Mouse (Mus musculus) forebrain, postnatal 0 days (tissue): Measurements from ENCODE around the gene Nkx6-2. TPM values are rescaled to one million over a fixed set of nuclear protein-coding genes. Genes with fewer than 3 reads are reported as not detected.

ENCODE experiments used
- ATAC-seq: fragments of 200-750 bp; cut with Nextera tagmentation; 2 replicates; pipeline ENCODE4 v1.8.0; 2017; ENCODE audit warnings: mild to moderate bottlenecking, moderate library complexity
- DNase-seq: peaks from one replicate; pipeline ENCODE4 v3.0.0-alpha.2; 2015
- H3K27ac ChIP-seq: fragments of 300-500 bp; sonication (generic); 2 replicates; pipeline ENCODE4 v1.5.1; 2014; ENCODE audit warnings: low read depth, mild to moderate bottlenecking, antibody characterized with exemption, low read length, moderate library complexity, mixed read lengths
- H3K27me3 ChIP-seq: fragments of 300-500 bp; sonication (generic); 2 replicates; pipeline ENCODE4 v1.6.1; 2014; ENCODE audit warnings: mild to moderate bottlenecking, low read length, mixed read lengths; ENCODE audit not compliant: insufficient read depth
- H3K36me3 ChIP-seq: fragments of 300-500 bp; sonication (generic); 2 replicates; pipeline ENCODE4 v1.6.1; 2014; ENCODE audit warnings: mild to moderate bottlenecking, moderate library complexity; ENCODE audit not compliant: insufficient read depth
- H3K4me1 ChIP-seq: fragments of 300-500 bp; sonication (generic); 2 replicates; pipeline ENCODE4 v1.6.1; 2014; ENCODE audit warnings: antibody characterized with exemption; ENCODE audit not compliant: insufficient read depth
- H3K4me2 ChIP-seq: fragments of 300-500 bp; sonication (generic); 2 replicates; pipeline ENCODE4 v1.6.1; 2014; ENCODE audit warnings: low read depth, mild to moderate bottlenecking, moderate library complexity
- H3K4me3 ChIP-seq: fragments of 300-500 bp; sonication (generic); 2 replicates; pipeline ENCODE4 v1.5.1; 2014; ENCODE audit warnings: low read depth, low read length, mixed read lengths
- H3K9ac ChIP-seq: fragments of 300-500 bp; sonication (generic); 2 replicates; pipeline ENCODE4 v1.6.1; 2014; ENCODE audit warnings: mild to moderate bottlenecking
- H3K9me3 ChIP-seq: fragments of 300-500 bp; sonication (generic); 2 replicates; pipeline ENCODE4 v1.6.1; 2016; ENCODE audit warnings: low read length
- CTCF ChIP-seq: sonication (generic); IDR thresholded peaks from 2 replicates; pipeline ENCODE4 v1.5.1; 2016; ENCODE audit warnings: antibody characterized with exemption, control low read depth, low read depth
- WGBS: fragments of 180-500 bp; shearing (Covaris S2); extraction: QIAGEN DNeasy Blood & Tissue Kit; methylation state at CpG from one replicate; pipeline ENCODE4 v1.1.7; 2014; 5-methylcytosine and 5-hydroxymethylcytosine counted together
- polyA plus RNA-seq: library from polyadenylated mRNA; unstranded; fragments of >200 nt; fragmentation: Nextera tagmentation; extraction: Ambion mirVana; gene quantifications from 2 replicates; pipeline ENCODE4 v1.2.1, GENCODE M21; 2015
- total RNA-seq: library from RNA; depleted of rRNA; stranded (reverse); fragments of >200 nt; gene quantifications from 2 replicates; pipeline ENCODE4 v1.2.3, GENCODE M21; 2014; rRNA removed

Nkx6-2 gene
- total RNA-seq = 1.00 and 1.2 TPM in 2 replicates
- 0.52 and 1.4 TPM in 2 replicates for polyA plus RNA-seq

- Histone ChIP-seq H3K4me2 (peak within 1 kb of the TSS; percentile 35), H3K9ac (no peak within 1 kb of the TSS), H3K4me1 (peaks cover 8% of the 10 kb centered on the region; the same call in 1 of the 2 replicates), H3K27me3 (peaks cover 66% of the 10 kb centered on the region), H3K4me3 (peak within 1 kb of the TSS; percentile 20), H3K27ac (no peak within 1 kb of the TSS), H3K9me3 (no peaks in the 10 kb centered on the region), H3K36me3 (no peaks in the 10 kb centered on the region)
- no peak for TF ChIP-seq CTCF
- no peak for ATAC-seq
- under 1% methylated on average over 56 of the region's 56 CpGs for WGBS
- DNase-seq = no peak
Measured at GRCm38 (mm10) chr7:139582595-139582994, at the start of gene Nkx6-2. Nkx6-2 (minus strand) TSS chr7:139582797.

GRCm38 (mm10) chr7:139625156-139625555, 42.6 kb upstream of the Nkx6-2 start:
- Histone ChIP-seq H3K4me3 (no peak overlapping the region), H3K4me1 (no peaks in the 10 kb centered on the region), H3K9ac (no peak overlapping the region), H3K27ac (no peak overlapping the region), H3K4me2 (no peak overlapping the region), H3K36me3 (no peaks in the 10 kb centered on the region), H3K9me3 (no peaks in the 10 kb centered on the region), H3K27me3 (no peaks in the 10 kb centered on the region)
- WGBS = 59% methylated on average over 9 of the region's 9 CpGs
- no peak for TF ChIP-seq CTCF
- ATAC-seq (no peak), DNase-seq (peak; percentile 59)

GRCm38 (mm10) chr7:139622568-139622967, 40.0 kb upstream of the Nkx6-2 start:
- Histone ChIP-seq H3K36me3 (no peaks in the 10 kb centered on the region), H3K4me1 (no peaks in the 10 kb centered on the region), H3K4me2 (no peak overlapping the region), H3K27ac (no peak overlapping the region), H3K9ac (no peak overlapping the region), H3K27me3 (no peaks in the 10 kb centered on the region), H3K9me3 (no peaks in the 10 kb centered on the region), H3K4me3 (no peak overlapping the region)
- TF ChIP-seq CTCF = no peak
- DNase-seq = peak; percentile 57
- 67% methylated on average over 13 of the region's 13 CpGs for WGBS
- peak; percentile 70 for ATAC-seq

GRCm38 (mm10) chr7:139615767-139616766, 33.5 kb upstream of the Nkx6-2 start:
- Histone ChIP-seq H3K4me3 (no peak overlapping the region), H3K9me3 (no peaks in the 10 kb centered on the region), H3K9ac (no peak overlapping the region), H3K27me3 (no peaks in the 10 kb centered on the region), H3K4me2 (no peak overlapping the region), H3K4me1 (no peaks in the 10 kb centered on the region), H3K36me3 (no peaks in the 10 kb centered on the region), H3K27ac (no peak overlapping the region)
- peak; percentile 87 for ATAC-seq
- 34% methylated on average over 12 of the region's 12 CpGs for WGBS
- DNase-seq = peak; percentile 88
- TF ChIP-seq CTCF = peak; percentile 96

GRCm38 (mm10) chr7:139610328-139610727, 27.7 kb upstream of the Nkx6-2 start:
- Histone ChIP-seq H3K36me3 (no peaks in the 10 kb centered on the region), H3K27me3 (no peaks in the 10 kb centered on the region), H3K4me1 (no peaks in the 10 kb centered on the region), H3K4me2 (no peak overlapping the region), H3K27ac (no peak overlapping the region), H3K4me3 (no peak overlapping the region), H3K9me3 (no peaks in the 10 kb centered on the region), H3K9ac (no peak overlapping the region)
- no peak for DNase-seq
- no peak for TF ChIP-seq CTCF
- ATAC-seq = no peak
- 82% methylated on average over 2 of the region's 2 CpGs for WGBS

- H3K27ac ChIP-seq = no peak overlapping the region
- no peak for TF ChIP-seq CTCF
Measured at GRCm38 (mm10) chr7:139595862-139596261, 13.3 kb upstream of the Nkx6-2 start.

GRCm38 (mm10) chr7:139595311-139595710, 12.7 kb upstream of the Nkx6-2 start:
- no peaks in the 10 kb centered on the region for H3K36me3 ChIP-seq
- no peak overlapping the region for H3K9ac ChIP-seq
- ATAC-seq (no peak), DNase-seq (no peak)
- no peaks in the 10 kb centered on the region for H3K4me1 ChIP-seq
- WGBS = 60% methylated on average over 6 of the region's 6 CpGs
- no peaks in the 10 kb centered on the region; the same call in 1 of the 2 replicates for H3K27me3 ChIP-seq
- no peaks in the 10 kb centered on the region for H3K9me3 ChIP-seq
- H3K4me2 ChIP-seq = no peak overlapping the region
- no peak overlapping the region for H3K27ac ChIP-seq
- no peak for TF ChIP-seq CTCF
- H3K4me3 ChIP-seq = no peak overlapping the region

More at GRCm38 (mm10) chr7:139595862-139596261, 13.3 kb upstream of the Nkx6-2 start:
- H3K4me1 ChIP-seq = no peaks in the 10 kb centered on the region
- H3K4me2 ChIP-seq = no peak overlapping the region
- no peaks in the 10 kb centered on the region; the same call in 1 of the 2 replicates for H3K27me3 ChIP-seq
- H3K9ac ChIP-seq = no peak overlapping the region
- 79% methylated on average over 6 of the region's 6 CpGs for WGBS
- no peaks in the 10 kb centered on the region for H3K36me3 ChIP-seq
- H3K9me3 ChIP-seq = no peaks in the 10 kb centered on the region
- H3K4me3 ChIP-seq = no peak overlapping the region
- no peak for ATAC-seq
- no peak for DNase-seq
